Mouse (Mus musculus) heart, embryonic 14.5 days (tissue): ENCODE data around the gene Mast4. TPM values are rescaled to one million over a fixed set of nuclear protein-coding genes. Genes with fewer than 3 reads are reported as not detected.

Experiments
- ATAC-seq: fragments of 200-750 bp; cut with Nextera tagmentation; 2 replicates; pipeline ENCODE4 v1.8.0; 2017; ENCODE audit warnings: low read depth, moderate TSS enrichment; ENCODE audit not compliant: insufficient number of reproducible peaks, insufficient read depth, low FRiP score
- H3K27ac ChIP-seq, 2 experiments: fragments of 200-500 bp in 1 of 2; fragments of 300-500 bp in 1 of 2; sonication (generic) in 1 of 2; replicated peaks in 1 of 2; 2 replicates each; pipeline ENCODE4 v1.5.1; 2012 to 2014; ENCODE audit warnings: low read depth in 2 of 2, low read length in 2 of 2, control low read depth in 1 of 2, mild to moderate bottlenecking in 1 of 2, mixed read lengths in 1 of 2; ENCODE audit not compliant: control insufficient read depth in 1 of 2, insufficient read depth in 1 of 2
- H3K27me3 ChIP-seq: fragments of 300-500 bp; sonication (generic); 2 replicates; pipeline ENCODE4 v1.6.1; 2014; ENCODE audit warnings: mild to moderate bottlenecking, low read length, control low read depth; ENCODE audit not compliant: control insufficient read depth, insufficient read depth
- H3K36me3 ChIP-seq: fragments of 300-500 bp; sonication (generic); 2 replicates; pipeline ENCODE4 v1.6.1; 2014; ENCODE audit warnings: mild to moderate bottlenecking, control low read depth, low read length, mixed read lengths; ENCODE audit not compliant: control insufficient read depth, insufficient read depth
- H3K4me1 ChIP-seq, 2 experiments: fragments of 200-500 bp in 1 of 2; fragments of 300-500 bp in 1 of 2; sonication (generic) in 1 of 2; 2 replicates each; pipeline ENCODE4 v1.6.1; 2012 to 2014; ENCODE audit warnings: low read length in 2 of 2, control low read depth in 1 of 2, mixed read lengths in 1 of 2; ENCODE audit not compliant: control insufficient read depth in 2 of 2, insufficient read depth in 2 of 2
- H3K4me2 ChIP-seq: fragments of 300-500 bp; sonication (generic); 2 replicates; pipeline ENCODE4 v1.6.1; 2014; ENCODE audit warnings: mild to moderate bottlenecking, low read length
- H3K4me3 ChIP-seq, 2 experiments: fragments of 200-500 bp in 1 of 2; fragments of 300-500 bp in 1 of 2; sonication (generic) in 1 of 2; 2 replicates each; pipeline ENCODE4 v1.5.1; 2012 to 2014; ENCODE audit warnings: low read length in 2 of 2, mild to moderate bottlenecking in 2 of 2, control low read depth in 1 of 2, low read depth in 1 of 2, moderate library complexity in 1 of 2; ENCODE audit not compliant: control insufficient read depth in 1 of 2, insufficient read depth in 1 of 2
- H3K9ac ChIP-seq: fragments of 300-500 bp; sonication (generic); 2 replicates; pipeline ENCODE4 v1.6.1; 2014; ENCODE audit warnings: mild to moderate bottlenecking, low read length
- H3K9me3 ChIP-seq: fragments of 300-500 bp; sonication (generic); 2 replicates; pipeline ENCODE4 v1.6.1; 2016; ENCODE audit warnings: low read length, control low read depth; ENCODE audit not compliant: control insufficient read depth
- WGBS: fragments of 180-500 bp; shearing (Covaris S2); extraction: QIAGEN DNeasy Blood & Tissue Kit; methylation state at CpG from one replicate; pipeline ENCODE4 v1.1.7; 2014; 5-methylcytosine and 5-hydroxymethylcytosine counted together
- polyA plus RNA-seq: library from polyadenylated mRNA; unstranded; fragments of >200 nt; fragmentation: Nextera tagmentation; extraction: Ambion mirVana; gene quantifications from 2 replicates; pipeline ENCODE4 v1.2.1, GENCODE M21; 2014

The Mast4 gene
- polyA plus RNA-seq, 1 experiment from 2014 or later, result 54.1 TPM

DNA sequence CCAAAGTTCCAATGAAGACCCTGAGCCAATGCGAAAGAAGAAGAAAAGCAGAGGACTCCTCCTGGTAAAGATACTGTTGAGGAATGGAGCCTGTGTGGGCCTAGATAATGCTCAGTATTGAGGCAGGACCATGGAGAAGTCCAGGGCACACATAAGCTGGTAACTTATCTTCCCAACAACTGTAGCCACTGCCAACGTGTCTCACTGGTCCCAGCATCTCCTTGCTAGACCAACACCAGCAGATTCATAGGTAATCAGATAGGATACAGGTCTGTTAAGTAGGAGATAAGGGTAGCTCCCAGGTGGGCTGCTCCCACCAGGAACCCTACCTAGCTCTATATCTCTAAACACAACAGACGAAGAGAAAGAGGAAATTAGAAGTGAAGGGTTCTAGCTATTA, 116.8 kb downstream of the Mast4 start:
- ATAC-seq, result no peak
- no peak overlapping the region for H3K4me2 ChIP-seq
- peaks cover 2 to 5% of the 10 kb centered on the region in 2 experiments; a peak in 2 of 4 replicates for H3K4me1 ChIP-seq
- H3K9ac ChIP-seq, result no peak overlapping the region
- H3K4me3 ChIP-seq, result no peak overlapping the region
- 64% methylated on average over 3 of the region's 3 CpGs for WGBS
- H3K9me3 ChIP-seq, result no peaks in the 10 kb centered on the region
- no peak overlapping the region for H3K27ac ChIP-seq
- no peaks in the 10 kb centered on the region for H3K27me3 ChIP-seq
- no peaks in the 10 kb centered on the region for H3K36me3 ChIP-seq

DNA sequence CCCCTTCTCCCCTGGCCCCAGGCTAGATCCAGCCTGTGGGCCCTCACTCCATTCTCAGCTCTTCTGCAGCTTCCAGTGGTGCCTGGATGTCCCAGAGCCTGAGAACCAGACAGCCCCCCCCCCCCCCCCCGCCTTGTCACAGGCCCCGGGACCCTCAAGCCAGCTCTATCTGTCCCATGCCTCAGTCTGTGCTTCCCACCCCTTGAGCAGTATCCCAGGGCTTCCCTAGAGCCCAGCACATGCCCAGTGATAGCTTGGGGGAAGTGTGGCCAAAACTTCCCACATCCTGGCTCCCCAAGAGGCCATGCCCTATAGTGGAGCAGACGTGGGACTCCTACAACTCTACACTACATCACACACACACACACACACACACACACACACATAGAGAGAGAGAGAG, 119.8 kb downstream of the Mast4 start:
- H3K27ac ChIP-seq, result no peak overlapping the region
- 64% methylated on average over 2 of the region's 3 CpGs for WGBS
- H3K4me2 ChIP-seq, result no peak overlapping the region
- H3K4me1 ChIP-seq, result 0 out of 4 replicates have a peak, but pooled peaks cover 0 to 8% of the 10 kb centered on the region in 2 experiments
- no peaks in the 10 kb centered on the region for H3K36me3 ChIP-seq
- H3K9ac ChIP-seq, result no peak overlapping the region
- H3K4me3 ChIP-seq, result no peak overlapping the region
- ATAC-seq, result no peak
- H3K9me3 ChIP-seq, result no peaks in the 10 kb centered on the region
- H3K27me3 ChIP-seq, result no peaks in the 10 kb centered on the region

GRCm38 (mm10) chr13:103211953-103212352, 122.3 kb downstream of the Mast4 start:
- no peak for ATAC-seq

DNA sequence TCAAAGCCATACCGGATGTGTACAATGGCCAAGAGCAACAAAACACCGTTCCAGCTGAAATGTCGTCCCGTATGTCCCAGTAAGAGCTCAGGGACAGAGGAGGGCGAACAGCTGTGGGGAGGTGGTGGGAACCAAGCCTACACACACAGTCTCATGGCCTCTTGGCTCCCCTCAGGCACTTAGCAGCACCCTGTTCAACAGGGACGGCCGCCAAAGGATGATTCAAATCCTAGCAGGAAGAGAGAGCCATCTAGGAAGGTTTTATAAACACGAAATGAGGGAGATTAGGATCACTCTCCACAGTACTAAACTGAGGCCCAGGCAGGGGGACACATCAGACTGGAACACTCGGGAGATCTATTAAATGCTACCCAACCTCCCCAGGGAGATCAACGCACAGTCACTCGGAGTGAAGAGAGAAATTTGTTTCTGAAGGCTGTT, 122.8 kb downstream of the Mast4 start:
- Histone ChIP-seq H3K27me3 (no peaks in the 10 kb centered on the region), H3K9me3 (no peaks in the 10 kb centered on the region), H3K27ac (peak overlapping the region; percentile 25 to 58; a peak in 3 of 4 replicates), H3K9ac (no peak overlapping the region), H3K4me1 (0 out of 4 replicates have a peak, but pooled peaks cover 0 to 8% of the 10 kb centered on the region in 2 experiments), H3K36me3 (no peaks in the 10 kb centered on the region), H3K4me3 (no peak overlapping the region), H3K4me2 (no peak overlapping the region)
- WGBS, result 55% methylated on average over 11 of the region's 11 CpGs
- ATAC-seq, result peak; percentile 75; the same call in 1 of the 2 replicates

More at GRCm38 (mm10) chr13:103211953-103212352, 122.3 kb downstream of the Mast4 start:
- 0 out of 4 replicates have a peak, but pooled peaks cover 0 to 8% of the 10 kb centered on the region in 2 experiments for H3K4me1 ChIP-seq
- no peaks in the 10 kb centered on the region for H3K9me3 ChIP-seq
- H3K27ac ChIP-seq, result peak overlapping the region; percentile 25 to 58; a peak in 3 of 4 replicates
- H3K36me3 ChIP-seq, result no peaks in the 10 kb centered on the region
- no peaks in the 10 kb centered on the region for H3K27me3 ChIP-seq
- no peak overlapping the region for H3K9ac ChIP-seq
- H3K4me3 ChIP-seq, result no peak overlapping the region
- 45% methylated on average over 6 of the region's 6 CpGs for WGBS
- H3K4me2 ChIP-seq, result no peak overlapping the region

DNA sequence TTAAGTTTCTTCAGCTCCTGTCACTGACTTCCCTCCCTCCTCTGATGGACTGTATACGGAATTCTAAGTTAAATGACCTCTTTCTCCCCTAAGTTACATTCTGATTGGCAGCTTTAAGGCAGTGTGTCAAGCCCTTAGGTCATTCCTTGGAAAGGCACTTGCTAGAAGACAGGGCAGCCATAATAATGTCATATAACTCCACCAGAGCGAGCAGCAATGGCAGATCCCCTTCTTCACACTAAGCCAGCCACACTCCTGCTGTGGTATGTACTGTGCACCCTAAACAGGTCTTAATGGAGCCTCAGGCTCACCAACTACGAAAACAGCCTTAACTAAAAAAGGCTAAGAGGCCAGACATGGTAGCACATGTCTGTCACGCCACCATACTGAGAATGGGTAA, 123.6 kb downstream of the Mast4 start:
- no peaks in the 10 kb centered on the region for H3K36me3 ChIP-seq
- whole genome bisulfite sequencing, result 84% methylated on average over 4 of the region's 4 CpGs
- no peak overlapping the region for H3K4me2 ChIP-seq
- no peaks in the 10 kb centered on the region for H3K27me3 ChIP-seq
- no peak for ATAC-seq
- no peaks in the 10 kb centered on the region for H3K9me3 ChIP-seq
- no peak overlapping the region for H3K4me3 ChIP-seq
- H3K27ac ChIP-seq, result 0 out of 4 replicates have a peak overlapping the region, but pooled peaks of 1 of the 2 experiments have one; percentile 58
- H3K4me1 ChIP-seq, result 0 out of 4 replicates have a peak, but pooled peaks cover 0 to 8% of the 10 kb centered on the region in 2 experiments
- no peak overlapping the region for H3K9ac ChIP-seq

- Histone ChIP-seq H3K36me3 (no peaks in the 10 kb centered on the region), H3K4me1 (0 out of 4 replicates have a peak, but pooled peaks cover 0 to 8% of the 10 kb centered on the region in 2 experiments), H3K9ac (no peak overlapping the region), H3K27me3 (no peaks in the 10 kb centered on the region), H3K27ac (no peak overlapping the region), H3K9me3 (no peaks in the 10 kb centered on the region), H3K4me3 (no peak overlapping the region), H3K4me2 (no peak overlapping the region)
- WGBS, result 86% methylated on average over 4 of the region's 4 CpGs
- no peak for ATAC-seq
These were observed 127.1 kb downstream of the Mast4 start for GRCm38 (mm10) chr13:103207199-103207598.

- Histone ChIP-seq H3K27me3 (no peaks in the 10 kb centered on the region), H3K4me2 (no peak overlapping the region), H3K36me3 (no peaks in the 10 kb centered on the region), H3K9me3 (no peaks in the 10 kb centered on the region), H3K9ac (no peak overlapping the region), H3K4me3 (no peak overlapping the region), H3K4me1 (0 out of 4 replicates have a peak, but pooled peaks cover 0 to 3% of the 10 kb centered on the region in 2 experiments), H3K27ac (no peak overlapping the region)
- ATAC-seq, result no peak
- 67% methylated on average over 9 of the region's 9 CpGs for WGBS
These were observed 127.7 kb downstream of the Mast4 start for GRCm38 (mm10) chr13:103206644-103207043.

DNA sequence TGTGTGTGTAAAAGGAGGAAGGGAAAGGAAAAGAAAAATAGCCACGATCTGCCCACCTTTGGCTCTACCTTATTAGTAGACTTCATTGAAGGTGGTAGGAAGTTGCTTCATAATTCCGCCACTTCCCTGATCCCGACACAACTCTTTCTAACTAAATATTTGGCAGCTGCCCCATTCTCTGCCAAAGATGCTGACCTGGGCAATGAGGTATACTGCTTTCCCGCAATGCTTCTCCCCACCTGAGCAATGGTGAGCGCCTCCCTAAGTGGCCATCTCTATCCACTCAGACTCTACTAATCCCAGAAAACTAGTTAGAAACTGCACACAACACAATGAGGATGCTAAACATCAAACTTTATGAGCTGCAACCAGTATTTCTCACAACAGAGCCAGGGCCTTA, 129.1 kb downstream of the Mast4 start:
- no peaks in the 10 kb centered on the region for H3K36me3 ChIP-seq
- H3K27me3 ChIP-seq, result no peaks in the 10 kb centered on the region
- no peak overlapping the region for H3K27ac ChIP-seq
- no peaks in the 10 kb centered on the region for H3K9me3 ChIP-seq
- no peak for ATAC-seq
- no peaks in the 10 kb centered on the region for H3K4me1 ChIP-seq
- no peak overlapping the region for H3K9ac ChIP-seq
- no peak overlapping the region for H3K4me3 ChIP-seq
- WGBS, result 89% methylated on average over 5 of the region's 5 CpGs
- H3K4me2 ChIP-seq, result no peak overlapping the region
